Mouse (Mus musculus): ENCODE data around the gene 2010003K11Rik.

2010003K11Rik gene

DNA sequence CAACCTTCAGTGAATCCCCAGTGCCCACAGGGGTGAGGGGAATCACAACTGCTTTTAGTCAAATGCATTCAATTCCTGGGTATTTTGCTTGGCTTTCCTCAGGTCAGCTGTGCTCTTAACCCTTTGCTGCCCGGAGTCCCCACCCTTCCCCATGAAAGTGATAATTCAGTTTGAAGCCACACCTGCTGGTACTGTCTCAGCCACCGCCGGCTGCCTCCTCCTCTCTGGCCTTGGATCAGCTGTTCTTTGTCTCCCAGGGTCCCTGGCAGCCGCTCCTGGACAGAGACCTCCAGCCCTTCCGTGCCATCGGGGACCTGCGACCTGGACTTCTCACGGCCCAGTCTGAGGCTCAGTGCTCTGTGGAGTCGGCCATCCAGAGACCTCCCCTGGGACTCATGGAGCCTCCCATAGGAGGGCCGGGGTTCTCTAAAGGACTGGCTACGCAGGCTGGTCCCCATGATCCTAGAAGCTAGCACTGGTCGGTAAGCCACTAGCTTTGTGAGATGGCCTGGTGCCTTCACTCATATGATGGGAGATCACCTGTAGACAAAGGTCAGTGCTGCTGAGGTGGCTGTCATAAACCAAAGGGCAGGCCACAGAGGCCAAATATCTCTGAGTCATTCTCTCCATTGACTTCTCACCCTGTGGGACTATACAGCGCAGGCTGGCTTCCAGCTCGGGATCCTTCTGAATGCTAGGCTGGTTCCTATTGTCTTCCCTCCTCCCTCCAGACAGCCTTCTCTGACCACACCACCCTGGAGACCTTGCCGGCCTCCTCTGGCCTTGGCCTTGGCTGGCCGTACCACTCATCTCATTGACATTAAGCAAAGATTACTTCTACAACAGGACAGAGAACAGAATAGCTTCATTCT lies at the start of gene 2010003K11Rik:
Gene 2010003K11Rik (minus strand): TSS at position 522 of the 872 bp plus-strand sequence.
- no peak for DNase-seq (ENCODE audit: low read depth in 2 of 2, low spot score in 2 of 2)

DNA sequence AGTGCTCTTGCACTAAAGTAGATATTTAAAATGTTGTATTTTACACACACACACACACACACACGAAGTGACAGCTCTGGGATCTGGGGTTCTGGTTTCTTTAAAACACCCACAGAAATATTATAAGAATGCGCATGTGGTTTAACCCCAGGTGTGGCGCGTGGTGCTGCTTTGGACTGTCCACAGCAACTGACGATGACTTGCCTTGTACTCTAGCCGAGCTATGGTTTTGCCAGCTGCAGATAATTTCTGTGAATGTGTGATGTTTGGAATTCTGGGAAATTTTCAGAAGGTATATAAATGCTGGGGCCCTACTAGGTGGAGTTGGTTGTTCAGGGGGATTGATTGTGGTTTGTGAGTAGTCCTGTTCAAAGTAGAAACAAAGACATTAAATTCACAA lies 49.4 kb upstream of the 2010003K11Rik start:
- DNase-seq (ENCODE audit: low read depth in 2 of 2, low spot score in 2 of 2) = no peak

- no peak for DNase-seq (ENCODE audit: low read depth in 2 of 2, low spot score in 2 of 2)
Measured at GRCm38 (mm10) chr19:4545841-4546240, 47.5 kb upstream of the 2010003K11Rik start.

- DNase-seq (ENCODE audit: low read depth in 2 of 2, low spot score in 2 of 2) = no peak
Measured at GRCm38 (mm10) chr19:4545091-4545490, 46.7 kb upstream of the 2010003K11Rik start.

DNA sequence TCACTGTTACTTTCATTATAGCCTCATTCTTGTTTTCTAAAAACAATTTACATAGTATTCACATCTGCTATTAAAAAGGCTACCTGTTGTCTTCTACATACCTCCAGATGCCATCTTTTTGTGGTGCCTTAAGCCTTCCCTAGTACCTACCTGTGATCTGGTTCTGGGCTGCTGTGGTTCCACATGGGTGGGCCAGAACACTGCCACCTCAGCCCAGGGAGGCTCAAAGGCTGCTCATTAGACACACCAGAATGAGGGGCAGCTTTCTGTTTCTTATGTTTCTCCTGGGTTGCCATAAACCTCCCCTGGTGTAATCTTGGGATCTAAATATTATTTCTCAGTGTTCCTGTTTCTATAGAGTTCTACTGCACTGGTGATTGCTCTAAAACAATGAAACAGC lies 43.7 kb upstream of the 2010003K11Rik start:
- DNase-seq (ENCODE audit: low read depth in 2 of 2, low spot score in 2 of 2) = no peak

GRCm38 (mm10) chr19:4540992-4541391 lies 42.6 kb upstream of the 2010003K11Rik start:
- DNase-seq (ENCODE audit: low read depth in 2 of 2, low spot score in 2 of 2) = no peak

GRCm38 (mm10) chr19:4540263-4540662 lies 41.9 kb upstream of the 2010003K11Rik start:
- DNase-seq (ENCODE audit: low read depth in 2 of 2, low spot score in 2 of 2) = no peak

DNA sequence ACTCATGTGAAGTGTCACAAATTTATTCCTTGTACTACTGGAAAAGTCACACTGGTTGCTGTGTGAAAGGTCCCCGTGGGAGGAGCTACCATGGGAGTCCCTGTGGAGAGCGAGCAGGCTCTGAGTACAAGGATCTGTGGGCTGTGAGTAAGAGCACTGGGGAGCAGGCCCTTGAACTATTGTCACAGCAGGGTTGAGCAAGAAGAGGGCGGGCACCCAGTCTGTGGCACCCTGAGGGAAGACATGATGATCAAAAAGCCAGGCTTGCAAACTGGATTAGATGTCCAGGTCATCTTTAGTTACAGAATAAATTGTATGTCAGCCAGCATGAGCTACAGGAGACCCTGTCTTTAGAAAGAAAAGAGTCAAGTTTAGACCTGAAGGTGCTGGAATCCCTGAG lies 38.2 kb upstream of the 2010003K11Rik start:
- no peak for DNase-seq (ENCODE audit: low read depth in 2 of 2, low spot score in 2 of 2)

DNA sequence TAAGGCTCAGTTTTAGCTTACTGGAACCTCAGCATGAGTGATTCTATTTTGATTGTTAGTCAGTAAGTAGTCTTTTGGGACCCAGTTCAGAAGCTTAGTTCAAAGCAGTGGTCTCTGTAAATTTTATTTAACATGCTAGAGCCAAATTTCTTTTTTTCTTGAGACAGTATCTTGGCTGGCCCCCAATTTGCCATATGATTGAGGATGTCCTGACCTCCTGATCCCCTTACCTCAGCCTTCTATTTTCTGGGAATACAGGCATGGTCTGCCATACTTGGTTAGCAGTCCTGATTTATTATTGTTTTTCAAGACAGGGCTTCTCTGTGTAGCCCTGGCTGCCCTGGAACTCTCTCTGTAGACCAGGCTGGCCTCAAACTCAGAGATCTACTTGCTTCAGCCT lies 37.5 kb upstream of the 2010003K11Rik start:
- DNase-seq (ENCODE audit: low read depth in 2 of 2, low spot score in 2 of 2) = no peak

GRCm38 (mm10) chr19:4534646-4535045 lies 36.3 kb upstream of the 2010003K11Rik start:
- DNase-seq (ENCODE audit: low read depth in 2 of 2, low spot score in 2 of 2) = no peak

- no peak for DNase-seq (ENCODE audit: low read depth in 2 of 2, low spot score in 2 of 2)
Measured at GRCm38 (mm10) chr19:4521426-4522050, 23.2 kb upstream of the 2010003K11Rik start.

DNA sequence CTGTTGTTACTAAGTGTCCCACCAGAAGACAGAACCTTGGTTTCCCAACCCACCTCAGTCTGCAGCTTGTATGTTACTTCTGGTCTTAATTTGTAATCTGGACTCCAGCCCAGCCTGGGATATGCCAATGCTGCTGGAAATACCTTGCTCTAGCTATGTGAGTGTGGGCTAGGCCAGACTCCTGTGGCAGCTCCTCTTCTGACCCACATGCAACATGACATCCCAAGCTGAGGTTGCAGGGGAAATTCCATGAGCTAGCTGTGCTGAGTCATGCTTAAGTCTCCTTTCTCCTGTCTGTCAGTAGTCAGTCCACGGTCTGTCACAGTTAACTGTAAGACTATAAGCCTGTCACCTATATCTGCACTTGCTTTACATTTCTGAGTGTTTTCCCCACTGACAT lies 19.1 kb upstream of the 2010003K11Rik start:
- DNase-seq (ENCODE audit: low read depth in 2 of 2, low spot score in 2 of 2) = no peak

- DNase-seq (ENCODE audit: low read depth in 2 of 2, low spot score in 2 of 2) = no peak
Measured at GRCm38 (mm10) chr19:4516288-4516687, 17.9 kb upstream of the 2010003K11Rik start.

GRCm38 (mm10) chr19:4515746-4516145 lies 17.4 kb upstream of the 2010003K11Rik start:
- no peak for DNase-seq (ENCODE audit: low read depth in 2 of 2, low spot score in 2 of 2)

DNA sequence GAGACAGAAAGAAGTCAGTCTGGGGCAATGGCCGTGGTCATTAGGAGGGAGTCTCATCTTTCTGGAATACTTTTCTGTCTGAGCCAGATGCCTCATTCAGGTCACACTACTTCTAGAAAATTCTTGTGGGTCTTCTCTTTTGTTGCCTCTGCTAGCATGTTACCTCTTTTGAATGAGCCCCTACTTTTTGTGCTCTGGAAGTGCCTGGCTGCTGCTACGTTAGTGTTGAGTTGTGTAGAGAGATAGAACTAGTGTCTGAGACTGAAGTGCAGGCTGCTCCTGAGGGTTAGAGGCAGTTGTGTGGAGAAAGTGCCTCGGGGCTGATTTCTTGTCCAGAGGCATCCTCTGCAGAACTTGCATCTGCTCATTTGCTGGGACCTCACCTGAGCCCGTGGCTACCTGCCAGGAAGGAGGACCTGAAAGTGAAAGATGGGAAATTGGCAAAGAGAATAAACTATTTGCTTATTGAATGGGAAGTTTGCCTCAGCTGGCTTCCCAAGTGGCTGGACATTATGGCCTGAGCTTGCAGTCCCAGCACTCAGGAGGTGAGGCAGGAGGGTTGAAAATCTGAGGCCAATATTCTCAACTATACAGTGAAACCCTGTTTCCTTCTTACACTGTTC lies 15.0 kb upstream of the 2010003K11Rik start:
- DNase-seq (ENCODE audit: low read depth in 2 of 2, low spot score in 2 of 2) = no peak

GRCm38 (mm10) chr19:4511116-4511841 lies 12.9 kb upstream of the 2010003K11Rik start:
- no peak for DNase-seq (ENCODE audit: low read depth in 2 of 2, low spot score in 2 of 2)

- peak; percentile 97 to 99 for DNase-seq (ENCODE audit: low read depth in 2 of 2, low spot score in 2 of 2)
Measured at GRCm38 (mm10) chr19:4509986-4510963, 11.9 kb upstream of the 2010003K11Rik start, which contains the start of gene Pcx. Pcx (plus strand) TSS chr19:4510472.

GRCm38 (mm10) chr19:4507746-4508145 lies 9.4 kb upstream of the 2010003K11Rik start:
- DNase-seq (ENCODE audit: low read depth in 2 of 2, low spot score in 2 of 2) = no peak

GRCm38 (mm10) chr19:4504830-4505229 lies 6.4 kb upstream of the 2010003K11Rik start:
- DNase-seq (ENCODE audit: low read depth in 2 of 2, low spot score in 2 of 2) = no peak

- no peak for DNase-seq (ENCODE audit: low read depth in 2 of 2, low spot score in 2 of 2)
Measured at GRCm38 (mm10) chr19:4502701-4503100, 4.3 kb upstream of the 2010003K11Rik start.

All from CD8-positive naive resting alpha-beta T cell, adult 2 months (primary cell).